Mouse (Mus musculus) CD4-positive, CD25-positive, alpha-beta regulatory T cell (primary cell): Measurements from ENCODE around the gene Tank. TPM values are rescaled to one million over a fixed set of nuclear protein-coding genes. Genes with fewer than 3 reads are reported as not detected.

Experiments used
- polyA plus RNA-seq: library from polyadenylated mRNA; unstranded; fragments of 100-300 nt; shearing (Covaris generic); gene quantifications from one replicate; pipeline ENCODE4 v1.2.1, GENCODE M21; 2017

Tank gene
- 206 TPM for polyA plus RNA-seq

GRCm38 (mm10) chr2:61578433-61578832 is at the start of gene Tank:
Tank (plus strand) TSS chr2:61578585.

Other genes with a start within 250 kb of the Tank start
- gene Psmd14, start 133.1 kb downstream of the Tank start, polyA plus RNA-seq, result 189 TPM
- gene Tbr1, start 224.3 kb downstream of the Tank start, polyA plus RNA-seq, result not detected